Mouse (Mus musculus) left cerebral cortex, adult 9 months (tissue): ENCODE results near the gene Acss2.
"Not testable (repeated sequence)": the region's sequence is repeated elsewhere in the genome, so short reads cannot be mapped to it uniquely, and the experiment has no call there.

Experiments used
- DNase-seq, 2 experiments: peaks; one replicate each; pipeline ENCODE4 v3.0.0; 2022; ENCODE audit warnings: low spot score in 2 of 2

The Acss2 gene

GRCm38 (mm10) chr2:155538463-155539057 is 20.8 kb downstream of the Acss2 start:
- not testable (repeated sequence) for DNase-seq

GRCm38 (mm10) chr2:155539696-155540095 is 21.9 kb downstream of the Acss2 start:
- DNase-seq, result no peak

- DNase-seq, result peak in 1 of 2 experiments; percentile 14
Measured at GRCm38 (mm10) chr2:155540822-155541458, 23.2 kb downstream of the Acss2 start.

GRCm38 (mm10) chr2:155546955-155547354 is 29.2 kb downstream of the Acss2 start:
- DNase-seq, result no peak

GRCm38 (mm10) chr2:155552336-155552735 is 34.6 kb downstream of the Acss2 start:
- DNase-seq, result no peak

DNA sequence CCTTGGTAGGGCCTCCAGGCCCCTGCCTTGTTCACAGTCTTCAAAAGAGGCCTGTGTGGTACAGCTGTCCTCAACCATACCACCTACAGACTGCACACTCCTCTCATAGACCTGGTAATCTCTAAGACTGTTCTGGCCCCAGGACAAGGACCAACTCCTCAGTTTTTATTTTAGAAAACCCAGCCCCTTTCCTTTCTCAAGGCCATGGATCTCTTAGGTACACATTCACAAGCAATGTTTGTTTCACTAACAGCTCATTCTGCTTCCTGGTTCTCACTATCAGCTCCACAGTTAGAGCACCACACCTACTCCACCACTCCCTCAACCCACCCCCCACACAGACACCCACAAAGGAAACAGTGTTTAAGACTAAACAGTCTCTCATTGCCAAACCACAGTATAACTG is 35.2 kb downstream of the Acss2 start:
- no peak for DNase-seq

- DNase-seq, result no peak
Measured at GRCm38 (mm10) chr2:155554426-155554985, 36.8 kb downstream of the Acss2 start.

GRCm38 (mm10) chr2:155562209-155562608 is 44.5 kb downstream of the Acss2 start:
- no peak for DNase-seq

DNA sequence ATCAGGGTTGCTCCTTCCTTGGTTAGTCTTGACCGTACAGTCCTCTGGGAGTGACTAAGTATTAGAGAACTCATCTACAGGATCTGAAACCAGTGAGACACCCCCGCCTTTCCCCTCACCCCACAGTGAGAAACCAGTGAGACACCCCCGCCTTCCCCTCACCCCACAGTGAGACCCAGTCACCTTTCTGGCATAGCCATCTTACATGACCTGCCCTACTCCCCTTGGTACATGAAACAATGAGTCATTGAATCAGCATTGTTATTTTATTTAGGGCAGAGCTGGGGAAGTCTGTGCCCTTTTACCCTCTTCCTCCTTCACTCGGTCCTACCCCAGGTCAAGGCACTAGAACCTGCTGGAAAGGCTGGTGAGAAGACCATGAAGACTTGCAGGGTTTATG is 45.2 kb downstream of the Acss2 start:
- no peak for DNase-seq

DNA sequence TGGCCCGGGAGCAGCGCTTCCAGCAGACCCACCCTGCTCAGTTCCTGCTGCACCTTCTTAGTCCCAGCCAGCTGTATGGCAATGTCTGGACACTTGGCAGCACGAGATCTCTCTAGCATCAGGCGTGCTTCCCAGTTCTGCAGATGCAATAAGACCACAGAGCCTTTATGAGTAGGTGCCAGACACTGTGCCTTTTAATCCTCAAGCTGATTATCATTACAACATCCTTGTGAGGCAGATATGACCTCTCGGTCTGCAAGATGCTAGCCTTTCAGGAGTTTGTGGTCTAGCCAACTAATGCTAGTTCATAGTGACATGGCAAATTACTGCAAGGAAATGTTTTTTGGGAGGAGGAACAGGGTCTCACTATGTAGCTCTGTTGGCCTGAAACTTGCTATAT is 50.0 kb downstream of the Acss2 start:
- no peak for DNase-seq

- DNase-seq, result no peak
Measured at GRCm38 (mm10) chr2:155569223-155569807, 51.6 kb downstream of the Acss2 start.

GRCm38 (mm10) chr2:155573001-155573400 is 55.3 kb downstream of the Acss2 start:
- DNase-seq, result no peak

DNA sequence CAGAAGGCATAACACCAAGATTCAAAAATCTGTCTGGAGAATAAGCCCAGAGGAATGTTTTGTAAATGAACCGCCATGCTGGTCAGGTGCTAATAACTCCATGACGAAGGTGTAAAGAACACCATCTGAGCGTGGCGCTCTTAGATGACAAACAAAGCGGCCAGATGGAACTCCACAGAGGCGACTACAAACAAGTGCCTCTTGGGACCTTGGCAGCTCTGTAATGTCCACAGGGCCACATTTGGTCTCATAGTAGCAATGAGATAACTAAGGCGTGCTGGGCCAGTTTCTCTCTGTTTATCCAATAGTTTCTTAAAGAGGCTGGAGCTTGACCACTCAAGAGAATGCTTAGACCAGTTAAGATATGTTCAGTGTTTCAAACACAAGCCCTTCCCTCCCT is 56.2 kb downstream of the Acss2 start:
- no peak for DNase-seq

DNA sequence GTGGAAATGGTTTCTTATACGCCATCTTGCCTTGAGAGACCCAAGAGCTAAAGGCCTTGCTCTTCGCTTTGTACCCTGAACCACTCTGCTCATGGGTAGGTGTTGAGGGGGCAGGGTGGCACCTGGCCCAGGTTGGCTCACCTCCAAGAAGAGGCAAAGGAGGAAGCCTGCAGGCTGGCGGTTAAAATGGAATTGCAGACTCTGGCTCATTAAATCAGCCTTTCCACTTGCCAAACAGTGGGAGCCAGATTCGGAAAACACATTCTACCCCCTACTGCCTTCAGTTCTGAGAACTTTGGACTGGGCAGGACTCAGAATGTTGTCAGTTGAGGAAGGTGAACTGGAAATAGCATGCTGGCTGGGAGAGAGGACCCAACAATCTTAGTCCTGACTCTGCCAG is 57.0 kb downstream of the Acss2 start:
- peak in 1 of 2 experiments; percentile 51 for DNase-seq

DNA sequence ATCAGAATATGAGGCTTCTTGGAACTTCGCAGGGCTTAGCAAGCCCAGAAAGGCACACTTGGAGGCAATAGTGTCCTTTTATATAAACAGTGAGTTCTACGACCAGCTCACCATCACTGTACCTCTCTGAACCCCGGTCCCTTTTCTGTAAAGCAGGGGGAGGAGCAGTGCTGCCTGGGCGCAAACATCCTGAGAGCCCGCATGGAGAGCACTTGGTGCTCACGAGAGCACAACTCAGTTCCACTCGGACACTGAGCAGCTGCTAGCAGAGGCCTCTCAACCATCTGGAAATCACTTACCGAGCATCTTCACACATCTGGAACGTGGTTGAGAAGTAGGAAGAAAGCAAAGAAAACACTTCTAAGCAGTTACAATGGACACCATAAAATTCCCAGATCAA is 58.9 kb downstream of the Acss2 start:
- no peak for DNase-seq

DNA sequence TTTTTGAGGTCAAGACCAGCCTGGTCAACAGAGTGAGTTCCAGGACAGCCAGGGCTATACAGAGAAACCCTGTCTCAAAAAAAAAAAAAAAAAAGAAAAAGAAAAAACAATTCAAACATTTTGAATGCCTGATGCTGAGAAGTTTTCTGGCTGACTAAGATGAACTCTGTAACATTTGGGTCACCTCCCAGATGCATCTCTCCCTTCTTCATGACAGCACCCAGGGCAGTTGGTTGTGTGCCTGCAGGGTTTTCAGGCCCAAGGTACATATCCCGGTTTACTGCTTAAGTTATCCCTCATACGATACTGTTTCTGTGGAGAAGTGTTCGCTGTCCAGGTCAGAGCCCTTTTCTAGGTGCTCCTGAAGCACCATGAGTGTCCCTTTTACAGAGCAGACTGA is 62.6 kb downstream of the Acss2 start:
- DNase-seq, result no peak

- DNase-seq, result no peak
Measured at GRCm38 (mm10) chr2:155582384-155582995, 64.7 kb downstream of the Acss2 start.

GRCm38 (mm10) chr2:155582996-155583395 is 65.2 kb downstream of the Acss2 start:
- DNase-seq, result no peak

DNA sequence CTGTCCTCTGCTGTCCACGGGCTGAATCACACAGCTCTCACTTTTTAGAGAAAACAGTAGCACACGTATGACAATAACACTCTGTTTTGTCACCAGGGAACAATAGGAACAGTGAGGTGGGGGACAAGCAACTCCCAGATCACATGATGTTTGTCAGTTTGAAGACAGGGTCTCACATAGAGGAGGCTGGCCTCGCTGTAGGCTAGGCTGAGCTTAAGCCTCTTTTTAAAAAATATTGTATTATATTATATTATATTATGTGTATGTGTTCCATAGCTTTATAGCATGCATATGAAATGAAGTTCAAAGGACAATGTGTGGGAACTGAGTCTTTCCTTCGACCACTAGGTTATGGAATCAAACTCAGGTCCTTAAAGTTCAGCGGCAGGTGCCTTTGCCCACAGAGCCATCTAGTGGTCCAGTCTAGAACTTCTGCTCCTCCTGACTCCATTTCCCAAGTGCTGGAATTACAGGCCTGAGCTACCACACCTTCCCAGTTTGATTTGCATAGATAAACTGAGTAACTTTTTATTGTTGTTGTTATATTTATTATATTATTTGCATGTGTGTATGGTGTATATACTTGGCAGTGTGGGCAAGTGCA is 66.3 kb downstream of the Acss2 start:
- peak; percentile 10 to 62 for DNase-seq

- no peak for DNase-seq
Measured at GRCm38 (mm10) chr2:155585082-155585481, 67.3 kb downstream of the Acss2 start.

- DNase-seq, result no peak
Measured at GRCm38 (mm10) chr2:155585486-155585885, 67.7 kb downstream of the Acss2 start.

DNA sequence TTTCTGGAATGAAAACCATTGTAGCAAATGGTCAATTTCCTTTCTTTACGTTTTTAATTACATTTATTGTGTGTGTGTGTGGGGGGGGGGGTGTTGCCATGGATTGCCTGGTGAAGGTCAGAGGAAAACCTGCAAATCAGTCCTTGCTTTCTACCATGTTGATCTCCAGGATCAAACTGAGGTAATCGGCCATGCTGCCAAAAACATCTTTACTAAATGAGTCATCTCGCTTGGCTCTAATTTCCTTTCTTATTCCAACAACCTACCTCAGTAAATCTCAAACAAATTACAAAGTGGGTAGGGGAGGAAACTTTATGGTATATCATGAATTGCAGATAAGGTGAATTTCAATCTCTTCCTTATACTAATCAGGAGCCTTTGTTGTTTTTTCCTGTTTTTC is 70.4 kb downstream of the Acss2 start:
- DNase-seq, result no peak
